Comparison of ENCODE assay signal across 14 mouse cellular contexts in genomic region chr13:111406859-111407389, GRCm38 (mm10).
DNase-seq lines count a peak whose midpoint lies in the region; ATAC-seq and TF ChIP-seq lines count a peak whose summit lies in the region.
"Had no signal": no experiment of that assay in that cellular context is flagged by ENCODE, and none has a peak within 500 bp of the region (broad histone marks: within the 10 kb centered on the region; RNA-seq: fewer than 3 reads in every experiment).

No protein-coding gene starts in this region.

- no peaks in the 10 kb centered on the region for H3K9me3 ChIP-seq in lung, embryonic 14.5 days (ENCODE audit: low read depth, low read length)
- no peaks in the 10 kb centered on the region for H3K9me3 ChIP-seq in embryonic facial prominence, embryonic 10.5 days
- H3K9me3 ChIP-seq: liver, embryonic 13.5 days; midbrain, embryonic 15.5 days had no signal

- H3K4me1 ChIP-seq in lung, embryonic 14.5 days (ENCODE audit: insufficient read depth), result peaks cover 4% of the 10 kb centered on the region; the same call in 1 of the 2 replicates
- H3K4me1 ChIP-seq in embryonic facial prominence, embryonic 10.5 days, result no peaks in the 10 kb centered on the region
- H3K4me1 ChIP-seq: liver, embryonic 13.5 days had no signal

- DNase-seq in frontal cortex, postnatal 14 days (ENCODE audit: low spot score in 2 of 2), result no peak
- DNase-seq in lung, embryonic 14.5 days, result peak; percentile 66
- DNase-seq in lung, postnatal 25 days (ENCODE audit: low spot score), result no peak
- peak; percentile 4 for DNase-seq in NIH3T3 (ENCODE audit: low read depth)
- peak; percentile 20 for DNase-seq in embryonic facial prominence, embryonic 10.5 days (ENCODE audit: low spot score)
- DNase-seq in thymus, postnatal 0 days (ENCODE audit: low spot score), result no peak
- DNase-seq: cerebellum, adult 8-10 months; heart, adult 11 months; liver, embryonic 13.5 days; spleen, adult 18-20 months; thymus, postnatal 14 days had no signal

- peak; percentile 15; the same call in 1 of the 2 replicates for TF ChIP-seq CTCF in lung, embryonic 14.5 days (IDR thresholded peaks at IDR 0.05; ENCODE audit: low read depth)

- ATAC-seq in frontal cortex, adult (ENCODE audit: low TSS enrichment), result peak; percentile 51
- ATAC-seq in lung, embryonic 14.5 days (ENCODE audit: insufficient read depth), result peak; percentile 55
- ATAC-seq: forebrain, embryonic 16.5 days; midbrain, embryonic 15.5 days had no signal

- H3K4me2 ChIP-seq in lung, embryonic 14.5 days, result no peak overlapping the region
- H3K4me2 ChIP-seq: liver, embryonic 13.5 days; midbrain, embryonic 15.5 days had no signal

- H3K36me3 ChIP-seq in lung, embryonic 14.5 days (ENCODE audit: insufficient read depth), result no peaks in the 10 kb centered on the region
- no peaks in the 10 kb centered on the region for H3K36me3 ChIP-seq in embryonic facial prominence, embryonic 10.5 days (replicated peaks)
- H3K36me3 ChIP-seq: liver, embryonic 13.5 days; midbrain, embryonic 15.5 days had no signal

- no peak overlapping the region for H3K9ac ChIP-seq in lung, embryonic 14.5 days
- H3K9ac ChIP-seq: liver, embryonic 13.5 days; midbrain, embryonic 15.5 days had no signal

- H3K27me3 ChIP-seq in lung, embryonic 14.5 days (ENCODE audit: insufficient read depth, low read length), result no peaks in the 10 kb centered on the region
- no peaks in the 10 kb centered on the region for H3K27me3 ChIP-seq in embryonic facial prominence, embryonic 10.5 days (replicated peaks; ENCODE audit: low read depth, poor library complexity, severe bottlenecking)
- H3K27me3 ChIP-seq: liver, embryonic 13.5 days; midbrain, embryonic 15.5 days had no signal

- H3K27ac ChIP-seq in lung, embryonic 14.5 days (ENCODE audit: low read depth), result peak overlapping the region; percentile 65; the same call in 1 of the 2 replicates
- no peak overlapping the region for H3K27ac ChIP-seq in embryonic facial prominence, embryonic 10.5 days (replicated peaks)
- H3K27ac ChIP-seq: liver, embryonic 13.5 days; midbrain, embryonic 15.5 days had no signal

- 23% methylated on average over 8 of the region's 9 CpGs for WGBS in lung, embryonic 14.5 days
- WGBS in embryonic facial prominence, embryonic 10.5 days, result 62% methylated on average over 9 of the region's 9 CpGs

- no peak overlapping the region for H3K4me3 ChIP-seq in lung, embryonic 14.5 days (ENCODE audit: low read depth, low read length)
- no peak overlapping the region for H3K4me3 ChIP-seq in embryonic facial prominence, embryonic 10.5 days
- H3K4me3 ChIP-seq: liver, embryonic 13.5 days; midbrain, embryonic 15.5 days had no signal

Comparison
In these comparisons a context has a peak if more than half of its experiments do, and no peak if none do; other contexts are left out.
1. DNase-seq: peak in lung, embryonic 14.5 days (single experiment), NIH3T3 (single experiment) and embryonic facial prominence, embryonic 10.5 days (single experiment); none in frontal cortex, postnatal 14 days (0 of 2), lung, postnatal 25 days (single experiment) and thymus, postnatal 0 days (single experiment).